Mouse (Mus musculus): ENCODE results near the gene Ssh2. TPM values are rescaled to one million over a fixed set of nuclear protein-coding genes. Genes with fewer than 3 reads are reported as not detected.
A peak's percentile ranks its signal among the peaks of the same experiment; 100 is the strongest.

Ssh2 gene
- polyA plus RNA-seq, 1 experiment from 2014 or later: 12.1 TPM

DNA sequence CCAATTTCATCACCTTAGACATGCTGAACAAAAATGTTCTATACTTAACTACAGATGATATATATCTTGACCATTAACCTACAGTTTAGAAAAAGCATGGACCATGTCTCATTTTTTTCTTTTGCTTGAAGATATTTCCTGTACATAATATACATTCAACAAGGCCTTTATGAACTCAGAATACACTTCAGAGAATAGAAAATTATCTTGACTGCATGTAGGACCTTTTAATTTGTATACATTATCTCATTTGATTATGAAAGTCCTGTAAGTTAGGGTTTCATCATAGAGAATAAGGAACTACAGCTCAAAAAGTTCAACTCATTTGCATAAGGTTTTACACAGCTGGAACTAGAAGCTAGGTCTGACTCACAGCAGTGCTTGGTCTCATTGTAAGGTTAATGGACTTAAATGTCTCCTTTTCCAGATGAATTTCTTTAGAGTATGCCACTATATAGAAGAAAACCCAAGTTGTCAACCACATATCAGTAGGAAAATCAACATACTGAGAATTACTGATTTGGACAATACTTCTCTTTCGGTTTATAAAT is 1.9 kb upstream of the Ssh2 start:
- H3K4me2 ChIP-seq: no peak overlapping the region
- ATAC-seq (replicated peaks; ENCODE audit: low FRiP score) (no peak), DNase-seq (ENCODE audit: low spot score) (no peak)
- no peaks in the 10 kb centered on the region for H3K9me3 ChIP-seq (ENCODE audit: control insufficient read depth, low read length)
- no peaks in the 10 kb centered on the region for H3K27me3 ChIP-seq (replicated peaks; ENCODE audit: control insufficient read depth, insufficient read depth, low read length)
- H3K9ac ChIP-seq (ENCODE audit: low read depth, low read length): no peak overlapping the region
- H3K4me1 ChIP-seq (replicated peaks; ENCODE audit: control insufficient read depth, insufficient read depth, low read length): peaks cover 8% of the 10 kb centered on the region
- H3K36me3 ChIP-seq (ENCODE audit: control insufficient read depth, insufficient read depth, low read length): no peaks in the 10 kb centered on the region
- 91% methylated on average over 1 of the region's 1 CpGs for WGBS
- H3K4me3 ChIP-seq (ENCODE audit: low read depth, low read length): no peak overlapping the region
- H3K27ac ChIP-seq (ENCODE audit: low read depth, low read length): no peak overlapping the region

GRCm38 (mm10) chr11:77214755-77215154 is 1.3 kb upstream of the Ssh2 start:
- DNase-seq (ENCODE audit: low spot score): peak; percentile 41
- Histone ChIP-seq H3K4me3 (ENCODE audit: low read depth, low read length) (no peak overlapping the region), H3K27ac (ENCODE audit: low read depth, low read length) (no peak overlapping the region), H3K9ac (ENCODE audit: low read depth, low read length) (no peak overlapping the region), H3K36me3 (ENCODE audit: control insufficient read depth, insufficient read depth, low read length) (no peaks in the 10 kb centered on the region), H3K4me2 (peak overlapping the region; percentile 4; the same call in 1 of the 2 replicates), H3K27me3 (replicated peaks; ENCODE audit: control insufficient read depth, insufficient read depth, low read length) (no peaks in the 10 kb centered on the region), H3K9me3 (ENCODE audit: control insufficient read depth, low read length) (no peaks in the 10 kb centered on the region), H3K4me1 (replicated peaks; ENCODE audit: control insufficient read depth, insufficient read depth, low read length) (peaks cover 8% of the 10 kb centered on the region)
- 8% methylated on average over 1 of the region's 1 CpGs for WGBS
- ATAC-seq (replicated peaks; ENCODE audit: low FRiP score): peak; percentile 66

GRCm38 (mm10) chr11:77215483-77215882 is 604 bp upstream of the Ssh2 start:
- peak overlapping the region; percentile 77 for H3K4me2 ChIP-seq
- peak overlapping the region; percentile 93 for H3K4me3 ChIP-seq (ENCODE audit: low read depth, low read length)
- ATAC-seq (replicated peaks; ENCODE audit: low FRiP score): peak; percentile 41; the same call in 1 of the 2 replicates
- peaks cover 8% of the 10 kb centered on the region for H3K4me1 ChIP-seq (replicated peaks; ENCODE audit: control insufficient read depth, insufficient read depth, low read length)
- H3K27ac ChIP-seq (ENCODE audit: low read depth, low read length): peak overlapping the region; percentile 90; the same call in 1 of the 2 replicates
- H3K36me3 ChIP-seq (ENCODE audit: control insufficient read depth, insufficient read depth, low read length): no peaks in the 10 kb centered on the region
- no peaks in the 10 kb centered on the region for H3K27me3 ChIP-seq (replicated peaks; ENCODE audit: control insufficient read depth, insufficient read depth, low read length)
- peak overlapping the region; percentile 94 for H3K9ac ChIP-seq (ENCODE audit: low read depth, low read length)
- 3% methylated on average over 11 of the region's 11 CpGs for WGBS
- H3K9me3 ChIP-seq (ENCODE audit: control insufficient read depth, low read length): no peaks in the 10 kb centered on the region
- no peak for DNase-seq (ENCODE audit: low spot score)

- no peaks in the 10 kb centered on the region for H3K36me3 ChIP-seq (ENCODE audit: control insufficient read depth, insufficient read depth, low read length)
- DNase-seq (ENCODE audit: low spot score) (no peak), ATAC-seq (replicated peaks; ENCODE audit: low FRiP score) (peak; percentile 35)
- under 1% methylated on average over 11 of the region's 11 CpGs for WGBS
- peak overlapping the region; percentile 90 for H3K27ac ChIP-seq (ENCODE audit: low read depth, low read length)
- peak overlapping the region; percentile 77 for H3K4me2 ChIP-seq
- peaks cover 8% of the 10 kb centered on the region for H3K4me1 ChIP-seq (replicated peaks; ENCODE audit: control insufficient read depth, insufficient read depth, low read length)
- no peaks in the 10 kb centered on the region for H3K9me3 ChIP-seq (ENCODE audit: control insufficient read depth, low read length)
- peak overlapping the region; percentile 93 for H3K4me3 ChIP-seq (ENCODE audit: low read depth, low read length)
- no peaks in the 10 kb centered on the region for H3K27me3 ChIP-seq (replicated peaks; ENCODE audit: control insufficient read depth, insufficient read depth, low read length)
- peak overlapping the region; percentile 94 for H3K9ac ChIP-seq (ENCODE audit: low read depth, low read length)
These were observed 659 bp downstream of the Ssh2 start for GRCm38 (mm10) chr11:77216761-77217130.

GRCm38 (mm10) chr11:77230765-77231164 is 14.7 kb downstream of the Ssh2 start:
- Histone ChIP-seq H3K27ac (ENCODE audit: low read depth, low read length) (no peak overlapping the region), H3K27me3 (replicated peaks; ENCODE audit: control insufficient read depth, insufficient read depth, low read length) (no peaks in the 10 kb centered on the region), H3K36me3 (ENCODE audit: control insufficient read depth, insufficient read depth, low read length) (no peaks in the 10 kb centered on the region), H3K4me1 (replicated peaks; ENCODE audit: control insufficient read depth, insufficient read depth, low read length) (no peaks in the 10 kb centered on the region), H3K9ac (ENCODE audit: low read depth, low read length) (no peak overlapping the region), H3K4me3 (ENCODE audit: low read depth, low read length) (no peak overlapping the region), H3K9me3 (ENCODE audit: control insufficient read depth, low read length) (no peaks in the 10 kb centered on the region), H3K4me2 (no peak overlapping the region)
- 64% methylated on average over 2 of the region's 2 CpGs for WGBS
- DNase-seq (ENCODE audit: low spot score) (no peak), ATAC-seq (replicated peaks; ENCODE audit: low FRiP score) (no peak)

GRCm38 (mm10) chr11:77231514-77231913 is 15.4 kb downstream of the Ssh2 start:
- Histone ChIP-seq H3K27me3 (replicated peaks; ENCODE audit: control insufficient read depth, insufficient read depth, low read length) (no peaks in the 10 kb centered on the region), H3K27ac (ENCODE audit: low read depth, low read length) (no peak overlapping the region), H3K36me3 (ENCODE audit: control insufficient read depth, insufficient read depth, low read length) (no peaks in the 10 kb centered on the region), H3K9ac (ENCODE audit: low read depth, low read length) (no peak overlapping the region), H3K4me2 (no peak overlapping the region), H3K4me1 (replicated peaks; ENCODE audit: control insufficient read depth, insufficient read depth, low read length) (no peaks in the 10 kb centered on the region), H3K9me3 (ENCODE audit: control insufficient read depth, low read length) (no peaks in the 10 kb centered on the region), H3K4me3 (ENCODE audit: low read depth, low read length) (no peak overlapping the region)
- DNase-seq (ENCODE audit: low spot score) (no peak), ATAC-seq (replicated peaks; ENCODE audit: low FRiP score) (no peak)
- 86% methylated on average over 2 of the region's 2 CpGs for WGBS

DNA sequence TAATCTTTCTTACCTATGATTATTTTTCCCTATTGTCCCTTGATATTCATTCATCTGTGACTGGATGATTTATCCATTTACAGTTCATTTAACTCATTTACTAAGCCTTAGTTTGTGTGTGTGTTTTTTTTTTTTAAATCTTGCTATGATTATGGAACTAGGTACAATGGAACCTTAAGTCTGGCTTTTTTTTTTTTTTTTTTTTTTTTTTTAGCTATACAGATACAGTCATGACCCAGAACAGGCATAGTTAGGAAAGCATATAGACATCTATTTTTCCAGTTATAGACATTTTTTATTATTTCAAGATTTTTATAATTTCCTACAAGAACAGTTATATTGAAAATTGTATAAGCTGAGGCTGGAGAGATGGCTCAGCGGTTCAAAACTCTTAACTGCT is 19.2 kb downstream of the Ssh2 start:
- Histone ChIP-seq H3K36me3 (ENCODE audit: control insufficient read depth, insufficient read depth, low read length) (no peaks in the 10 kb centered on the region), H3K4me2 (no peak overlapping the region), H3K4me1 (replicated peaks; ENCODE audit: control insufficient read depth, insufficient read depth, low read length) (no peaks in the 10 kb centered on the region), H3K9ac (ENCODE audit: low read depth, low read length) (no peak overlapping the region), H3K27ac (ENCODE audit: low read depth, low read length) (no peak overlapping the region), H3K27me3 (replicated peaks; ENCODE audit: control insufficient read depth, insufficient read depth, low read length) (no peaks in the 10 kb centered on the region), H3K9me3 (ENCODE audit: control insufficient read depth, low read length) (no peaks in the 10 kb centered on the region), H3K4me3 (ENCODE audit: low read depth, low read length) (no peak overlapping the region)
- ATAC-seq (replicated peaks; ENCODE audit: low FRiP score): no peak
- no peak for DNase-seq (ENCODE audit: low spot score)
- WGBS: 96% methylated on average over 1 of the region's 1 CpGs

DNA sequence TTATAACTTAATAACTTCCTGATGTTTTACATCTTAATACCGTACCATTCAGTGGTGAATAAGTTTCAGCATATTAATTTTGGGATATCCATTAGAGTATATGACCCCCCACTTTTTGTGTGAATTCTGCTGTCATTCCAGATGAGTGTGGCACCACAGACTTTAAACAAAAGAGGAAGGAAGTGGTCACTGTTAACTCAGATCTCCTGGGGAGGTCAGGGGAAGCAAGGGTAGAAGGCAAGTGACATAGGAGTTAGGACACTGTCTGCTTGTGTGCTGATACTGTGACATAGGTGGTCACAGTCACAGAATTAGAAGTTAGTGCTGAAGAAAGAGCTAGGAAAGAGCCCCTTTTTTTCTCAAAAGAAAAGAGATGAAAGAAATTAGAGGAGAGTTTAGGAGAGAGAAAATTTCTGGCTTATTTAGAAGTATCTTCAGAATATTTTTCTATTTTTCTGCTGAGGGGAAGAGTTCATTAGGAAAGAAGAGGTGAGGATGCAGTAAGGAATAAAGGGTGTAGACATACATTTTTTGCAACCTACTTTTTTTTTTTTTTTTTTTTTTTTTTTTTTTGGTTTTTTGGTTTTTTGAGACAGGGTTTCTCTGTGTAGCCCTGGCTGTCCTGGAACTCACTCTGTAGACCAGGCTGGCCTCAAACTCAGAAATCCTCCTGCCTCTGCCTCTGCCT is 23.7 kb downstream of the Ssh2 start:
- no peak for ATAC-seq (replicated peaks; ENCODE audit: low FRiP score)
- Histone ChIP-seq H3K4me1 (replicated peaks; ENCODE audit: control insufficient read depth, insufficient read depth, low read length) (no peaks in the 10 kb centered on the region), H3K36me3 (ENCODE audit: control insufficient read depth, insufficient read depth, low read length) (no peaks in the 10 kb centered on the region), H3K27me3 (replicated peaks; ENCODE audit: control insufficient read depth, insufficient read depth, low read length) (no peaks in the 10 kb centered on the region), H3K9me3 (ENCODE audit: control insufficient read depth, low read length) (no peaks in the 10 kb centered on the region), H3K27ac (ENCODE audit: low read depth, low read length) (no peak overlapping the region; the same call in 1 of the 2 replicates), H3K4me3 (ENCODE audit: low read depth, low read length) (no peak overlapping the region), H3K9ac (ENCODE audit: low read depth, low read length) (no peak overlapping the region), H3K4me2 (no peak overlapping the region)
- WGBS: 56% methylated on average over 1 of the region's 1 CpGs
- no peak for DNase-seq (ENCODE audit: low spot score)

Measured in liver, embryonic 11.5 days (tissue).